Mouse (Mus musculus): Measurements from ENCODE around the gene Mprip.
"Not testable (repeated sequence)": the region's sequence is repeated elsewhere in the genome, so short reads cannot be mapped to it uniquely, and the experiment has no call there.

Gene Mprip

GRCm38 (mm10) chr11:59717801-59718291, 56.7 kb downstream of the Mprip start:
- DNase-seq = no peak

GRCm38 (mm10) chr11:59719185-59719584, 58.1 kb downstream of the Mprip start:
- no peak for DNase-seq

GRCm38 (mm10) chr11:59721385-59721784, 60.3 kb downstream of the Mprip start:
- no peak for DNase-seq

GRCm38 (mm10) chr11:59727204-59727603, 66.1 kb downstream of the Mprip start:
- DNase-seq = no peak

GRCm38 (mm10) chr11:59731821-59732220, 70.7 kb downstream of the Mprip start:
- DNase-seq = no peak

GRCm38 (mm10) chr11:59732407-59733066, 71.4 kb downstream of the Mprip start:
- no peak for DNase-seq

- DNase-seq = not testable (repeated sequence)
Measured at GRCm38 (mm10) chr11:59733600-59733999, 72.5 kb downstream of the Mprip start.

- no peak for DNase-seq
Measured at GRCm38 (mm10) chr11:59734335-59734734, 73.2 kb downstream of the Mprip start.

- DNase-seq = not testable (repeated sequence)
Measured at GRCm38 (mm10) chr11:59735938-59736337, 74.8 kb downstream of the Mprip start.

GRCm38 (mm10) chr11:59737250-59737649, 76.1 kb downstream of the Mprip start:
- DNase-seq = no peak

GRCm38 (mm10) chr11:59739996-59740395, 78.9 kb downstream of the Mprip start:
- peak; percentile 20 to 45 for DNase-seq

GRCm38 (mm10) chr11:59741915-59742314, 80.8 kb downstream of the Mprip start:
- no peak for DNase-seq

GRCm38 (mm10) chr11:59743307-59743706, 82.2 kb downstream of the Mprip start:
- no peak for DNase-seq

GRCm38 (mm10) chr11:59743712-59744111, 82.6 kb downstream of the Mprip start:
- no peak for DNase-seq

GRCm38 (mm10) chr11:59744374-59744773, 83.3 kb downstream of the Mprip start:
- no peak for DNase-seq

GRCm38 (mm10) chr11:59745851-59746250, 84.7 kb downstream of the Mprip start:
- no peak for DNase-seq

GRCm38 (mm10) chr11:59746614-59747013, 85.5 kb downstream of the Mprip start:
- peak in 1 of 2 experiments; percentile 50 for DNase-seq

- no peak for DNase-seq
Measured at GRCm38 (mm10) chr11:59749050-59749449, 87.9 kb downstream of the Mprip start.

GRCm38 (mm10) chr11:59754504-59754903, 93.4 kb downstream of the Mprip start:
- DNase-seq = no peak

GRCm38 (mm10) chr11:59756351-59756750, 95.2 kb downstream of the Mprip start:
- no peak for DNase-seq

GRCm38 (mm10) chr11:59758191-59758985, 97.3 kb downstream of the Mprip start:
- no peak for DNase-seq

GRCm38 (mm10) chr11:59759178-59759577, 98.1 kb downstream of the Mprip start:
- DNase-seq = no peak

- DNase-seq = no peak
Measured at GRCm38 (mm10) chr11:59759626-59760025, 98.5 kb downstream of the Mprip start.

GRCm38 (mm10) chr11:59760796-59761195, 99.7 kb downstream of the Mprip start:
- DNase-seq = no peak
